Mouse (Mus musculus): ENCODE measurements around the gene Tspan8.

The Tspan8 gene

GRCm38 (mm10) chr10:115834017-115834416, 17.4 kb downstream of the Tspan8 start:
- peak; percentile 49 for DNase-seq (ENCODE audit: low spot score)

- no peak for DNase-seq (ENCODE audit: low spot score)
These were observed 30.3 kb downstream of the Tspan8 start for GRCm38 (mm10) chr10:115846930-115847329.

GRCm38 (mm10) chr10:115848511-115848910, 31.9 kb downstream of the Tspan8 start:
- no peak for DNase-seq (ENCODE audit: low spot score)

GRCm38 (mm10) chr10:115860210-115860880, 43.7 kb downstream of the Tspan8 start:
- DNase-seq (ENCODE audit: low spot score) = no peak

- no peak for DNase-seq (ENCODE audit: low spot score)
These were observed 45.3 kb downstream of the Tspan8 start for GRCm38 (mm10) chr10:115861967-115862366.

GRCm38 (mm10) chr10:115882757-115883156, 66.1 kb downstream of the Tspan8 start:
- DNase-seq (ENCODE audit: low spot score) = no peak

GRCm38 (mm10) chr10:115891924-115892323, 75.3 kb downstream of the Tspan8 start:
- no peak for DNase-seq (ENCODE audit: low spot score)

GRCm38 (mm10) chr10:115892973-115893372, 76.3 kb downstream of the Tspan8 start:
- DNase-seq (ENCODE audit: low spot score) = no peak

- no peak for DNase-seq (ENCODE audit: low spot score)
These were observed 77.4 kb downstream of the Tspan8 start for GRCm38 (mm10) chr10:115894045-115894444.

GRCm38 (mm10) chr10:115896764-115897163, 80.1 kb downstream of the Tspan8 start:
- no peak for DNase-seq (ENCODE audit: low spot score)

GRCm38 (mm10) chr10:115897235-115897634, 80.6 kb downstream of the Tspan8 start:
- DNase-seq (ENCODE audit: low spot score) = no peak
